Mouse (Mus musculus): ENCODE results near the gene Ppp1r9b.

Gene Ppp1r9b

GRCm38 (mm10) chr11:94978178-94978915, 12.5 kb upstream of the Ppp1r9b start:
- no peak for DNase-seq

- peak; percentile 98 for DNase-seq
These were observed 11.9 kb upstream of the Ppp1r9b start for GRCm38 (mm10) chr11:94978947-94979346.

- no peak for DNase-seq
These were observed 11.2 kb upstream of the Ppp1r9b start for GRCm38 (mm10) chr11:94979462-94980179.

GRCm38 (mm10) chr11:94985140-94985539, 5.7 kb upstream of the Ppp1r9b start:
- DNase-seq: no peak

- DNase-seq: no peak
These were observed 5.0 kb upstream of the Ppp1r9b start for GRCm38 (mm10) chr11:94985822-94986221.

- DNase-seq: no peak
These were observed 4.4 kb upstream of the Ppp1r9b start for GRCm38 (mm10) chr11:94986435-94986834.

GRCm38 (mm10) chr11:94987341-94987740, 3.5 kb upstream of the Ppp1r9b start:
- DNase-seq: no peak

GRCm38 (mm10) chr11:94987851-94988250, 3.0 kb upstream of the Ppp1r9b start:
- DNase-seq: no peak

- no peak for DNase-seq
These were observed 1.9 kb upstream of the Ppp1r9b start for GRCm38 (mm10) chr11:94988780-94989561.

- DNase-seq: peak; percentile 70
These were observed 1.2 kb upstream of the Ppp1r9b start for GRCm38 (mm10) chr11:94989562-94990017.

GRCm38 (mm10) chr11:94990102-94990748, 610 bp upstream of the Ppp1r9b start:
- DNase-seq: no peak

- DNase-seq: no peak
These were observed 1.0 kb downstream of the Ppp1r9b start for GRCm38 (mm10) chr11:94991641-94992479.

GRCm38 (mm10) chr11:94992480-94992753, 1.6 kb downstream of the Ppp1r9b start:
- DNase-seq: no peak

GRCm38 (mm10) chr11:94992754-94993606, 2.1 kb downstream of the Ppp1r9b start:
- no peak for DNase-seq

GRCm38 (mm10) chr11:94994208-94994814, 3.5 kb downstream of the Ppp1r9b start:
- no peak for DNase-seq

- DNase-seq: no peak
These were observed 4.3 kb downstream of the Ppp1r9b start for GRCm38 (mm10) chr11:94994947-94995772.

- DNase-seq: no peak
These were observed 5.3 kb downstream of the Ppp1r9b start for GRCm38 (mm10) chr11:94996101-94996500.

- DNase-seq: no peak
These were observed 6.1 kb downstream of the Ppp1r9b start for GRCm38 (mm10) chr11:94996984-94997383.

- no peak for DNase-seq
These were observed 6.8 kb downstream of the Ppp1r9b start for GRCm38 (mm10) chr11:94997596-94997995.

GRCm38 (mm10) chr11:94998041-94998531, 7.3 kb downstream of the Ppp1r9b start:
- DNase-seq: peak; percentile 55

All from right cerebral cortex, postnatal 4 days (tissue).